9 mouse cellular contexts compared by ENCODE assay signal in genomic region chr7:102000921-102001630, GRCm38 (mm10). TPM values are rescaled to one million over a fixed set of nuclear protein-coding genes. Genes with fewer than 3 reads are reported as not detected.
DNase-seq lines count a peak whose midpoint lies in the region; ATAC-seq and TF ChIP-seq lines count a peak whose summit lies in the region.
"Had no signal": no experiment of that assay in that cellular context is flagged by ENCODE, and none has a peak within 500 bp of the region (broad histone marks: within the 10 kb centered on the region; RNA-seq: fewer than 3 reads in every experiment).

No protein-coding gene starts in this region.

- no peak overlapping the region for H3K9ac ChIP-seq in limb, embryonic 14.5 days (ENCODE audit: low read depth, low read length, severe bottlenecking)
- H3K9ac ChIP-seq: lung, embryonic 14.5 days had no signal

- no peak for TF ChIP-seq CTCF in cortical plate, adult 2 months (IDR thresholded peaks at IDR 0.05; ENCODE audit: extremely low read depth, insufficient read depth, low read length)

- H3K4me2 ChIP-seq in limb, embryonic 14.5 days (replicated peaks; ENCODE audit: low read depth, low read length, severe bottlenecking) = no peak overlapping the region
- H3K4me2 ChIP-seq: lung, embryonic 14.5 days had no signal

- H3K4me3 ChIP-seq in cortical plate, adult 2 months (ENCODE audit: insufficient read depth, low read length) = no peak overlapping the region
- no peak overlapping the region for H3K4me3 ChIP-seq in limb, embryonic 14.5 days (replicated peaks; ENCODE audit: low read length)

- ATAC-seq in limb, embryonic 14.5 days (ENCODE audit: low FRiP score, low read depth) = peak; percentile 62

- no peak for TF ChIP-seq POLR2A in cortical plate, adult 2 months (IDR thresholded peaks at IDR 0.05; ENCODE audit: extremely low read depth, insufficient read depth, low read length)
- no peak for TF ChIP-seq POLR2A in limb, embryonic 14.5 days (IDR thresholded peaks at IDR 0.05; ENCODE audit: borderline replicate concordance, extremely low read depth, insufficient read depth, insufficient read length)

- DNase-seq in layer of hippocampus, adult 11-12 months (ENCODE audit: low spot score) = peak; percentile 44
- DNase-seq in layer of hippocampus, adult 9-10 months (ENCODE audit: low spot score) = no peak
- DNase-seq in brain, adult 2 months (ENCODE audit: low read depth, low spot score) = peak; percentile 80
- peak; percentile 24 for DNase-seq in limb, embryonic 14.5 days (ENCODE audit: low spot score)
- no peak for DNase-seq in spleen, postnatal 10 days (ENCODE audit: low spot score in 2 of 2)
- DNase-seq in thymus, postnatal 4 days = no peak
- no peak for DNase-seq in spleen, postnatal 14 days (ENCODE audit: low spot score in 2 of 2)
- DNase-seq: lung, embryonic 14.5 days had no signal

- H3K36me3 ChIP-seq in limb, embryonic 14.5 days (ENCODE audit: control insufficient read depth, insufficient read depth, low read length) = peaks cover 97% of the 10 kb centered on the region

- no peaks in the 10 kb centered on the region for H3K9me3 ChIP-seq in limb, embryonic 14.5 days (ENCODE audit: control insufficient read depth, low read length)

- H3K27ac ChIP-seq in cortical plate, adult 2 months (ENCODE audit: insufficient read depth, low read length) = peak overlapping the region; percentile 27; the same call in 1 of the 2 replicates
- H3K27ac ChIP-seq in limb, embryonic 14.5 days (replicated peaks; ENCODE audit: low read depth, low read length) = peak overlapping the region; percentile 10; the same call in 1 of the 2 replicates

- H3K4me1 ChIP-seq in cortical plate, adult 2 months (ENCODE audit: control insufficient read depth, insufficient read depth, low read length) = 0 out of 2 replicates have a peak, but pooled peaks cover 3% of the 10 kb centered on the region
- H3K4me1 ChIP-seq in limb, embryonic 14.5 days (ENCODE audit: control insufficient read depth, insufficient read depth, low read length) = no peaks in the 10 kb centered on the region

- 91% methylated on average over 26 of the region's 26 CpGs for WGBS in limb, embryonic 14.5 days

- H3K27me3 ChIP-seq in limb, embryonic 14.5 days (ENCODE audit: control insufficient read depth, insufficient read depth, low read length) = no peaks in the 10 kb centered on the region

RNA-seq across cellular contexts. Expression of gene Il18bp, which starts 17.4 kb away (rescaled TPM):
- 11.8 and 12.7 TPM in 2 replicates for polyA plus RNA-seq in cortical plate, adult 2 months (2012; rRNA removed)
- 12.9 and 15.4 TPM in 2 replicates for polyA plus RNA-seq in limb, embryonic 14.5 days (2012; rRNA removed)
- polyA plus RNA-seq in limb, embryonic 14.5 days (2014; fragmentation: Nextera tagmentation; extraction: Ambion mirVana) = 2.2 and 2.7 TPM in 2 replicates

Comparison
In these comparisons a context has a peak if more than half of its experiments do, and no peak if none do; other contexts are left out.
1. DNase-seq: peak in layer of hippocampus, adult 11-12 months (single experiment), brain, adult 2 months (single experiment) and limb, embryonic 14.5 days (single experiment); none in layer of hippocampus, adult 9-10 months (single experiment), spleen, postnatal 10 days (0 of 2), thymus, postnatal 4 days (single experiment) and spleen, postnatal 14 days (0 of 2).